Mouse (Mus musculus) adrenal gland, postnatal 36 days (tissue): ENCODE results near the gene Olfr105-ps. TPM values are rescaled to one million over a fixed set of nuclear protein-coding genes. Genes with fewer than 3 reads are reported as not detected.

Experiments used
- DNase-seq, 2 experiments: peaks; one replicate each; pipeline ENCODE4 v3.0.0; 2021; ENCODE audit warnings: mixed read lengths in 1 of 2
- long read RNA-seq, 2 experiments: library from polyadenylated mRNA; stranded (forward); transcript quantifications; one replicate each; pipeline ENCODE4 v2.0.0; 2021; ENCODE audit warnings: borderline sequencing depth in 2 of 2
- total RNA-seq, 2 experiments: library from RNA; stranded (reverse); gene quantifications; 2 replicates each; pipeline ENCODE4 v1.2.3; 2021

Gene Olfr105-ps
- total RNA-seq, result not detected
- long read RNA-seq, experiment 1, result 0 reads
- long read RNA-seq, experiment 2, result 0 reads

GRCm38 (mm10) chr17:37378733-37379132, at the start of gene Olfr105-ps:
Gene Olfr105-ps (plus strand): TSS chr17:37379033.
- DNase-seq, result no peak

GRCm38 (mm10) chr17:37339598-37339997, 39.2 kb upstream of the Olfr105-ps start, which contains the start of gene Olfr103:
Gene Olfr103 (minus strand): TSS chr17:37339698.
- no peak for DNase-seq

- no peak for DNase-seq
These were observed 19.6 kb upstream of the Olfr105-ps start, which contains the start of gene Olfr104-ps for GRCm38 (mm10) chr17:37359282-37359681. Gene Olfr104-ps (plus strand): TSS chr17:37359582.

GRCm38 (mm10) chr17:37390093-37390492, 11.3 kb downstream of the Olfr105-ps start, which contains the start of gene Olfr106-ps:
Gene Olfr106-ps (plus strand): TSS chr17:37390393.
- DNase-seq, result no peak

GRCm38 (mm10) chr17:37398926-37399325, 20.1 kb downstream of the Olfr105-ps start, which contains the start of gene Olfr107:
Gene Olfr107 (plus strand): TSS chr17:37399226.
- no peak for DNase-seq

- DNase-seq, result no peak
These were observed 34.5 kb downstream of the Olfr105-ps start for GRCm38 (mm10) chr17:37413380-37413779.

Other genes starting within 250 kb of the Olfr105-ps start
- not detected for gene Olfr93, start 217.5 kb upstream of the Olfr105-ps start, total RNA-seq
- gene Ubd, start 185.1 kb upstream of the Olfr105-ps start, total RNA-seq, result under 1 TPM in 1 of 2 experiments, not detected in 1; 0.56 TPM
- not detected for gene Olfr94, start 178.0 kb upstream of the Olfr105-ps start, total RNA-seq
- gene Olfr95, start 165.9 kb upstream of the Olfr105-ps start, total RNA-seq, result not detected
- not detected for gene Olfr96, start 158.9 kb upstream of the Olfr105-ps start, total RNA-seq
- gene Olfr97, start 141.7 kb upstream of the Olfr105-ps start, total RNA-seq, result not detected
- not detected for gene Olfr98, start 115.3 kb upstream of the Olfr105-ps start, total RNA-seq
- gene H2-M3, start 108.8 kb upstream of the Olfr105-ps start, total RNA-seq, result 1 to 10 TPM; 3.8 to 5.3 TPM
- not detected for gene Olfr99, start 95.6 kb upstream of the Olfr105-ps start, total RNA-seq
- gene Olfr101, start 74.7 kb upstream of the Olfr105-ps start, total RNA-seq, result not detected
- not detected for gene Olfr102, start 62.0 kb upstream of the Olfr105-ps start, total RNA-seq
- gene Olfr103, start 39.3 kb upstream of the Olfr105-ps start, total RNA-seq, result not detected
- gene Olfr104-ps, start 19.5 kb upstream of the Olfr105-ps start, total RNA-seq, result not detected
- gene Olfr106-ps, start 11.4 kb downstream of the Olfr105-ps start, total RNA-seq, result not detected
- not detected for gene Olfr107, start 20.2 kb downstream of the Olfr105-ps start, total RNA-seq
- gene Olfr108, start 66.4 kb downstream of the Olfr105-ps start, total RNA-seq, result not detected
- not detected for gene Olfr109, start 79.9 kb downstream of the Olfr105-ps start, total RNA-seq
- gene H2-M2, start 104.5 kb downstream of the Olfr105-ps start, total RNA-seq, result not detected
- gene Olfr110, start 113.4 kb downstream of the Olfr105-ps start, total RNA-seq, result not detected
- not detected for gene Olfr111, start 129.0 kb downstream of the Olfr105-ps start, total RNA-seq
- not detected for gene Olfr112, start 190.4 kb downstream of the Olfr105-ps start, total RNA-seq
- not detected for gene Olfr113, start 198.6 kb downstream of the Olfr105-ps start, total RNA-seq
- gene Olfr114, start 213.7 kb downstream of the Olfr105-ps start, total RNA-seq, result not detected
- not detected for gene Olfr115, start 248.1 kb downstream of the Olfr105-ps start, total RNA-seq
- gene Olfr116, start 248.2 kb downstream of the Olfr105-ps start, total RNA-seq, result not detected